Mouse (Mus musculus) lung, postnatal 0 days (tissue): ENCODE data around the gene Zbtb42.
A peak's percentile ranks its signal among the peaks of the same experiment; 100 is the strongest.

Experiments used
- CTCF ChIP-seq: IDR thresholded peaks from 2 replicates; pipeline ENCODE4 v1.5.1; 2016; ENCODE audit warnings: antibody characterized with exemption, mild to moderate bottlenecking
- EP300 ChIP-seq: IDR thresholded peaks from 2 replicates; pipeline ENCODE4 v1.6.1; 2016; ENCODE audit warnings: antibody characterized with exemption, mild to moderate bottlenecking, control low read depth

- TF ChIP-seq CTCF (no peak), EP300 (peak; percentile 39; the same call in 1 of the 2 replicates)
These were observed 30.5 kb upstream of the Zbtb42 start for GRCm38 (mm10) chr12:112648081-112648480.
